Mouse (Mus musculus) spleen, adult 10 weeks (tissue): ENCODE measurements around the gene Ceacam18. TPM values are rescaled to one million over a fixed set of nuclear protein-coding genes. Genes with fewer than 3 reads are reported as not detected.

ENCODE experiments used
- polyA plus RNA-seq: library from polyadenylated mRNA; stranded (reverse); fragments of 350-450 nt; fragmentation: Illumina TruSeq; extraction: RNeasy Lipid Tissue Mini Kit (QIAGEN cat#74804); gene quantifications from one replicate; pipeline ENCODE4 v1.2.3, GENCODE M21; 2015; ENCODE audit warnings: low replicate concordance; ENCODE audit not compliant: insufficient read depth

Ceacam18 gene
- polyA plus RNA-seq: not detected

DNA sequence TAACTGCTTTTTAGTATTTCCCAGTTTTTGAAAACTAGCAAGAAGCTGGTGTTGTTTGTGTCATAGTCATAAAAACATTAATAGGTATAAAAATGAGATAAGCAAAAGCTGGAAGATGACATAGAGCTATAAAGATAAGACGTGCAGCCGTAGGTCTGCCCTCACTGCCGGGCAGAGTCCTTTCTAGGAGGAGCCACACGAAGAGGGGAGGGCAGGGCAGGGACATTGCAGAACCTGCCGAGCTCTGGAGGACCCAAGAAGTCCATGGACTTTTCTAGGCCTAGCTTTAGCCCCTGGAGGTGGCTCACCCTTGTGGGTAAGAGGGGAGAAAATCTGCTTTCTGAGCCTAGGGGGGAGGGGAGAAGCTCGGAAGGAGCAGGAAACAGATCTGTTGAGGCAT is at the start of gene Ceacam18:
Gene Ceacam18, plus strand, starts transcription at position 208 of the 400 bp plus-strand sequence.

DNA sequence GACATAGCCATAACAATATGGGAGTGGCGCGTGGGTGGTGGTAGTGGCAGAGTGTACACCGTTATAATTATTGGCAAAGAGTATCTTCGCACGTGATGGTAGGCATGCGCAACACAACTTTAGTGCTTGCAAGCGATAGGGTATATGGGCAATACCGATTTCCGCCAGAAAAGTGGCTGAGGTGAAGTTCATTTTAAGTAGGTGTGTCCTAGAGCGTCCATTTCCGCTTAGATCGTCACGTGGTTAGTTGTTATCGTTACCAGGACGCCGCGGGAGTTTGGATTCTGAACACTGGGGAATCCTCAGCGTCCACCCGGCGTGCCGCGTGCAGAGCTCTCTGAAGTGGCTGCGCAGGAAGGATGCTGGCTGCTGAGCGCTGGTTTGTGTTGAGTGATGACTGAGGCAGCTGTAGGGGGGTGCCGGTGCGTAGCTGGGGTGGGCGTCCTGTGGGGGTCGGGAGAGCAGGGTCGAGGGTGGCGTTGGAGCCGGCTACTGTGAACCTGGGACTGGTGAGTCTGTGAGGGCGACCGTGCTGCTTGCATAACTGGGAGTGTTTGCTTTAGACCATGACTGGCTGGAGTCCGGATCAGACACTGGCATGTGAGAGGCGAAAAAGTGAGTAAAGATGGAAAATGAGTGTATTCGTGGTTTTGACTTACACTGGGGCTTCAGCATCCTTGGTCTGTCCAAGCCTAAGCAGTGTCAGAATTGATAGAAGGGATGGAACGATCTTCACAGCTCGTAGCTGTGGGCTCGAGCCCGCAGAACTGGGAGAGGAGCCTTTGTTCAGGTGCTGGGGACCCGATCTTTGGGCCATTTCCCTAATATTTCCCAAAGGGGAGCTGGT is 27.4 kb upstream of the Ceacam18 start, which contains the start of gene Zfp819:
Gene Zfp819, plus strand, starts transcription at position 274 of the 847 bp plus-strand sequence.

DNA sequence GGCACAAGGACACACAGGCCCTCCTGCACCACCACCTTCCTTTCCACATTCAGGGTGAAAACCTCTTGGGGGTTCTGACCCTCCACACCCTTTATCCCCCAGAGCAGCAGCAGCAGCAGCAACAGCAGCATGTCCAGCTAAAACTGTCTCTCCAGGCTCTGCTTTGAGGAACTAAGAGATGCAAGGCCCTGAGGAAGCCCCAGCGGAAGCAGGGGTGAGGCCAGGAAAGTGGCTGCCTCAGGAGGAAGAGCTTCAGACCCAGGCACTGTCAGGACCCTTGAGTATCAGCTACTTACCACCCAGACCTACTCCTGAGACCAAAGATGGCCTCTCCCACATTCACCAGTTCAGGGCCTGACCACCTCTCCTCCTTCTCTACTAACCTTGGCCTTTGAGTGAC is 25.5 kb downstream of the Ceacam18 start, which contains the start of gene Siglece:
Gene Siglece, minus strand, starts transcription at position 160 of the 400 bp plus-strand sequence.

DNA sequence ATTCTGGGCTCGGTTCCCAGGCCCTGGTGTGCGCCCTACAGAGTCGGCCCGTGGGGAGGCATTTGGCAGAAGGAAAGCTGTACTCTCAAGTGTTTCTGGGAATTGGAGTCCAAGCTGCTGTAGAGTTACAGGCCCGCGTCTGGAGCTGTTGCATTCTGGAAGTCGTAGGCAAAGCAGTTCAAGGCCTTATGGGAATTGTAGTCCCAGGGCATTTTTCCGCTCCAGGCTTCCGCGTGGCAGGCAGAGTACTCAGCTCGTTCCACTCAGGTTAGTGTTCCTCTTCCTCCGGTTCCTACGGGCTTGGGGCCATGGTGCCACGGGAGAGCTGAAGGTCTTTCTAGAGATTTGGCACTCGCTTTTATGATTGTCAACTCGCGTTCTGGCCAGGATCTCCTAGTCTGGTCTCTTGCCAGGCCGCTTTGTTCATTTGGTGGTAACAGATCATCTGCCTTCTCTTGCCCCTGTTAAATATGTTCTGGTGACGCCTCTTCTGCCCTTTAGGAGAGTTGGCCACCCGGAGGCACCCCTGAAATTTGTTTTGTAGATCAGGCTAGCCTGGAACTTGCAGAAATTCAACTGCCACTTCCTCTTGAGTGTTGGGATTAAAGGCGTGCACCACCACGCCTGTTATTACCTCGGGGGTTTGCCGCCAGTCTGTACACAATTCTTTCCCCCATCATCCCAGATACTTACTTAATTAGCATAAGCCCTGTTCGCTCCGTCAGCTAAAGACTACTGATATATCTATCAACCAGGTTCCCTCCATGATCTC is 37.5 kb downstream of the Ceacam18 start, which contains the start of gene Ctu1:
Gene Ctu1, plus strand, starts transcription at position 208 of the 772 bp plus-strand sequence.

DNA sequence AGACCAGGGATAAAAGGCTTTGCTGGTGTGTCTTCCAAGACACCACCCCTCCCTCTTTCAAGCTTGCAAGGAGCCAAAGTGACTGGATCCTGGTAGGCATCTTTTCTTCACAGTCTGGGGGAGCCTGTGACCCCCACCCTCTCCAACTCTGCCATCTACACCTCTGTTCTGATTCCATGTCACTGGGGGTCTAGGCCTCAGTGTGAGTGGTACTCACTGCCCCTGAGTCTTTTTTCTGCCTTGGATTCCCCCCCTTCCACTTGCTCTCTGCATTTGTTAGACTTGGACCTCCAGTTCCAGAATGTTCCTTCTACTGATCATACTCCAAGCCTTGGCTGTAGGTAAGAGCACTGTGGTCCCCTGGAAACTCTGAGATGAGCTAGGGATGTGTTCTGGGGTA is 55.6 kb downstream of the Ceacam18 start, which contains the start of gene Klk14:
Gene Klk14, plus strand, starts transcription at position 301 of the 400 bp plus-strand sequence.

Other genes starting within 250 kb of the Ceacam18 start
- 244 TPM for gene Siglecg, start 226.5 kb upstream of the Ceacam18 start, polyA plus RNA-seq
- gene Lim2, start 207.0 kb upstream of the Ceacam18 start, polyA plus RNA-seq: not detected
- 79.6 TPM for gene Nkg7, start 197.6 kb upstream of the Ceacam18 start, polyA plus RNA-seq
- not detected for gene Cldnd2, start 193.9 kb upstream of the Ceacam18 start, polyA plus RNA-seq
- 48.7 TPM for gene Etfb, start 190.6 kb upstream of the Ceacam18 start, polyA plus RNA-seq
- gene Gm45233, start 190.6 kb upstream of the Ceacam18 start, polyA plus RNA-seq: not detected
- gene Vsig10l, start 171.6 kb upstream of the Ceacam18 start, polyA plus RNA-seq: 1.5 TPM
- gene Iglon5, start 144.6 kb upstream of the Ceacam18 start, polyA plus RNA-seq: not detected
- 0.12 TPM for gene 4931406B18Rik, start 128.8 kb upstream of the Ceacam18 start, polyA plus RNA-seq
- 36.3 TPM for gene Cd33, start 90.3 kb upstream of the Ceacam18 start, polyA plus RNA-seq
- 9.9 TPM for gene Zfp658, start 72.5 kb upstream of the Ceacam18 start, polyA plus RNA-seq
- gene Zfp719, start 55.1 kb upstream of the Ceacam18 start, polyA plus RNA-seq: 7.9 TPM
- gene Zfp819, start 27.5 kb upstream of the Ceacam18 start, polyA plus RNA-seq: 0.28 TPM
- 26.2 TPM for gene Siglece, start 25.5 kb downstream of the Ceacam18 start, polyA plus RNA-seq
- gene Ctu1, start 37.3 kb downstream of the Ceacam18 start, polyA plus RNA-seq: 5.7 TPM
- not detected for gene Klk14, start 55.7 kb downstream of the Ceacam18 start, polyA plus RNA-seq
- gene Klk13, start 77.9 kb downstream of the Ceacam18 start, polyA plus RNA-seq: not detected
- not detected for gene Klk12, start 134.2 kb downstream of the Ceacam18 start, polyA plus RNA-seq
- gene Klk11, start 139.9 kb downstream of the Ceacam18 start, polyA plus RNA-seq: not detected
- gene Klk10, start 146.3 kb downstream of the Ceacam18 start, polyA plus RNA-seq: not detected
- not detected for gene Klk9, start 157.2 kb downstream of the Ceacam18 start, polyA plus RNA-seq
- gene Klk8, start 162.9 kb downstream of the Ceacam18 start, polyA plus RNA-seq: 18.2 TPM
- gene Klk7, start 176.6 kb downstream of the Ceacam18 start, polyA plus RNA-seq: not detected
- not detected for gene Klk6, start 189.8 kb downstream of the Ceacam18 start, polyA plus RNA-seq
- gene Klk5, start 207.3 kb downstream of the Ceacam18 start, polyA plus RNA-seq: not detected
- not detected for gene Klk4, start 246.5 kb downstream of the Ceacam18 start, polyA plus RNA-seq